Mouse (Mus musculus): ENCODE results near the gene LTO1. TPM values are rescaled to one million over a fixed set of nuclear protein-coding genes. Genes with fewer than 3 reads are reported as not detected.
"Not testable (repeated sequence)": the region's sequence is repeated elsewhere in the genome, so short reads cannot be mapped to it uniquely, and the experiment has no call there.

The LTO1 gene
- total RNA-seq, 1 experiment from 2014 or later: 76.6 TPM

DNA sequence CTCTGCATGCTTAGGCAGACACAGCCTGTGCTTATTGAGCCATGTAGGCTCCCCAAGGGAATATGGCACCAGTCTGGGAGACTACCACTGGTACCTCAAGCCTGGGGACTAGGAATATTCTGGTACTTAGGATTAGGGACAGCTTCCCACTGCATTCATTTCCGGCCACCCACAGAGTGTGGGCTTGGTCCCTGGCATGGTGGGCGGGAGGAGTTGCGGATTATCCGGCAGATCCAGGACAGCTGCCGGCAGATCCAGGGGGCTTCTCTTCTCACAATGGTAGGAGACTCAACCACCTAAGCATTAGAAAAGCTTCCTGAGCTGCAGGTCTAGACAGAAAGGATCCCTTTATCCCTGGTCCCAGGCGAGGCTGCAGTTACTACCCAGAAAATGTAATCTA lies 16.4 kb upstream of the LTO1 start:
- ATAC-seq (replicated peaks in 1 of 2; ENCODE audit: insufficient read depth in 1 of 2, low FRiP score in 2 of 2, low TSS enrichment in 1 of 2, low read depth in 1 of 2, poor library complexity in 2 of 2, severe bottlenecking in 2 of 2): no peak

DNA sequence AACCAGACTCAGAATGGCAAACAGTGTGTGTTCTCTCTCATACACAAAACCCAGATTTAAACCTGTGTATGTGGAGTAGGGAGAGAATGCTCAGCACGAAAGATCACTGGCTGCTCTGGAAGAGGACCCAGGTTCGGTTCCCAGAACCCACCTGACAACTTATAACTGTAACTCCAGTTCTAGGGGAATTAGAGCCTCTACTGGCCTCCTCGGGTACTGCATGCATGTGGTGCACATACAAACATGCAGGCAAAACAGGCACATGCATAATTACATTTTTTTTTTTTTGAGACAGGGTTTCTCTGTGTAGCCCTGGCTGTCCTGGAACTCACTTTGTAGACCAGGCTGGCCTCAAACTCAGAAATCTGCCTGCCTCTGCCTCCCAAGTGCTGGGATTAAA lies 9.4 kb upstream of the LTO1 start:
- not testable (repeated sequence) for ATAC-seq (replicated peaks in 1 of 2; ENCODE audit: insufficient read depth in 1 of 2, low FRiP score in 2 of 2, low TSS enrichment in 1 of 2, low read depth in 1 of 2, poor library complexity in 2 of 2, severe bottlenecking in 2 of 2)

DNA sequence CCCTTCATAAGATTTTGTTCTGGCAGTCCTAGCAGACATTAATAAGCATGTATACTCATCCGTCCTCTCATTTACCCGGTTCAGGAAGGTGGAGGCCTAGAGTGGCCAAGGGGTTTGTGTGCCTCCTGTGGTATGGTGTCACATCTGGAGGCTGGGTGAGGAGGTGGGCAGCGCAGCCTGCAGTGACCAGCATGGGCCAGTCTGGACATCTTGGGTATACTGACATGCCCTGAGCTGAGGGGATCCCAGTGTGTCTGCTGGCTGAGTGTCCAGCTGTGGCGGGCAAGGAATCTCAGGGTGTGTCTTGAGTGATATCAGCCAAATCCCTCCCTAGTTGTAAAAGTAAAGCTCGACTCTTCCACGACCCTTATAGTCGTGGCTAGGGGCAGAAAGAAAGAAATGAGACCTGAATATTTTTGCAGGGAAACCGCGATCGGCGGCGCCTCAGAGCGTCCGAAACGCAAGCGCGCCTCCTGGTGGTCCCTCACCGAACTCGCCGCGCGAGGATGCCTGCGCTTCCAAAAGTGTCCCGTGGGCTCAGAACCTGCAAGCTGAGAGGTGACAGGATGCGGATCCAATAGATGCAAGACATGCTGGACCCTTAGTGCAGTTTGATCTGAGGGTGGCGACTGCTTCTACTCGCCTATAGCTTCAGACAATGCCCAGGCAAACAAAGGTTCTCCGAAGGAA lies 8.0 kb upstream of the LTO1 start:
- peak; percentile 80 to 81 for ATAC-seq (replicated peaks in 1 of 2; ENCODE audit: insufficient read depth in 1 of 2, low FRiP score in 2 of 2, low TSS enrichment in 1 of 2, low read depth in 1 of 2, poor library complexity in 2 of 2, severe bottlenecking in 2 of 2)

DNA sequence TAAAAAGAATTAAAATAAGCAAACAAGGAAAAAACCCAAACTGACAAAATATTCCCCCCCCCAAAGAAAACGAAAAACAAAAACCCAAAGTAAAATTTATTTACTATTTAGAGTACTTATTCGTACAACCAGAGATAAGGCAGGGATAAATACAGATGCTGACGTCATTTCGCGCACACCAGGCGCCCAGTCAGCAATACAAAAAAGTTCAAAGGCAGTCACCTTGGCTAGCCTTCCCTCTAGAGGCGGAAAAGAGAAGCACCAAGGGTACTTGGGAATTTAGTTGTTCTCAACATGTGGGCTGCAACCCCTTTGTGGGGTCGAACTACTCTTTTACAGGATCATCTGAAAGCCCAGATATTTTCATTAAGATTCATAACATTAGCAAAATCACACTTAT lies 7.1 kb upstream of the LTO1 start:
- ATAC-seq (replicated peaks in 1 of 2; ENCODE audit: insufficient read depth in 1 of 2, low FRiP score in 2 of 2, low TSS enrichment in 1 of 2, low read depth in 1 of 2, poor library complexity in 2 of 2, severe bottlenecking in 2 of 2): peak; percentile 52 to 66; a peak in 2 of 4 replicates

DNA sequence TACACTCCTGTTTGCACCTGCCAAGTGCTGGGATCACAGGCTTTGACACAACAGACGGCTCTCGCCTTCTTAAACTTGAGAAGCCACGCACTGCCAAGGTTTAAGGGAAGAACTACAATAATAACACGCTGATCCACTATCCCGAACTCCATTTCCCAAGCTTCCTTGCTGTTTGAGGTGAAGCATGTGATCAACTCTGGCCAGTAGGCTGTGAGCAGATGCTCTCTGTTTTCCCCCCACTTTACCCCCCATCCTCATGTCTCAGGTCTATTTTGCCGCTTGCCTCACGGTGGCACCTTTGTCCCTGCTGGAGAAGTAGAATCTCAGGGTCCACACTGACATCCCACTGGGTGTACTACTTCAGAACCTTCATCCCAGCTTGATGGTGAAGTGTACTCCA lies 6.2 kb upstream of the LTO1 start:
- no peak for ATAC-seq (replicated peaks in 1 of 2; ENCODE audit: insufficient read depth in 1 of 2, low FRiP score in 2 of 2, low TSS enrichment in 1 of 2, low read depth in 1 of 2, poor library complexity in 2 of 2, severe bottlenecking in 2 of 2)

- no peak for ATAC-seq (replicated peaks in 1 of 2; ENCODE audit: insufficient read depth in 1 of 2, low FRiP score in 2 of 2, low TSS enrichment in 1 of 2, low read depth in 1 of 2, poor library complexity in 2 of 2, severe bottlenecking in 2 of 2)
Measured at GRCm38 (mm10) chr7:144911121-144911520, 3.8 kb upstream of the LTO1 start.

DNA sequence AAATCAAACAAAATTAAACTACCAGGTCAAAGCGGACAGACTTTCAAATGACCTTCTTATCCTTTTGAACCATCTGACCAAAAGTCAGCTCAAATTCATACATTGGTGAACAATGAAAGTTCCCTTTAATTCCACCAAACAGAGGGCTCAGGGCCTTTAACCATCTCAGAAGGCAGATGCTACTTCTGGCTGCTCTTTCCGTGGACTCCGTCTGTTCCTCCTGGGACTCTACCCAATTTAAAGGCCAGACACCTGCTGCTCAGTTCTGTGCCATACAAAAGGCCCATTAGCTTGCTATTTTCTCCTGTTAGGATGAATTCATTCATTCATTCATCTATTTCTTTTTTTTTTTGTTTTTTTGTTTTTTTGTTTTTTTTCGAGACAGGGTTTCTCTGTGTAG lies 2.0 kb upstream of the LTO1 start:
- no peak for ATAC-seq (replicated peaks in 1 of 2; ENCODE audit: insufficient read depth in 1 of 2, low FRiP score in 2 of 2, low TSS enrichment in 1 of 2, low read depth in 1 of 2, poor library complexity in 2 of 2, severe bottlenecking in 2 of 2)

DNA sequence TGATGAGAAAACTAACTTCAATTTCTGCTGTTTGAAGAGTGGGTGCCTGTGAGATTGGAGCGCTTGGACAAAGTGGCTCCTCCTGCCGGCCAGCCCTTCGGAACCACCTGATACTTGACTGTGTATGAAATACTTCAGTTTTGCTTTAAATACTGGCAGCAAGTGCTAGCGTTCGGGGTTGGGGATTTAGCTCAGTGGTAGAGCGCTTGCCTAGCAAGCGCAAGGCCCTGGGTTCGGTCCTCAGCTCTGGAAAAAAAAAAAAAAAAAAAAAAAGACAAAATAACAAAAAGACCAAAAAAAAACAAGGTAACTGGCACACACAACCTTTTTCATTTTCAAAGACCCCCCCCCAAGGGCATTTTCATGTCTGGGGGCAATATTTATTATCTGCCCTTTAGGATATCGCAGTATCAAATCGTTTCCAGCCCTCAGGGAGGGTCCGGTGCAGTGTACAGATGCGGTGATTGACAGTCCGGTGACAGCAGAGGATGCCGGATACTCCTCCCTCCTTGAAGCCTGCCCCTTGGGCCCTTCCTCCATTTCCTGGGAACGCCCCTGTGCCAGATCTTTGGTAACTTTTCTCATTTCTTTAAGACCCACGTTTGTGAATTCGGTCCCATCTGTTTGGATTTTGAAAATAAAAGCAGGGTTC lies 478 bp upstream of the LTO1 start:
- ATAC-seq (replicated peaks in 1 of 2; ENCODE audit: insufficient read depth in 1 of 2, low FRiP score in 2 of 2, low TSS enrichment in 1 of 2, low read depth in 1 of 2, poor library complexity in 2 of 2, severe bottlenecking in 2 of 2): peak; percentile 78 to 84

DNA sequence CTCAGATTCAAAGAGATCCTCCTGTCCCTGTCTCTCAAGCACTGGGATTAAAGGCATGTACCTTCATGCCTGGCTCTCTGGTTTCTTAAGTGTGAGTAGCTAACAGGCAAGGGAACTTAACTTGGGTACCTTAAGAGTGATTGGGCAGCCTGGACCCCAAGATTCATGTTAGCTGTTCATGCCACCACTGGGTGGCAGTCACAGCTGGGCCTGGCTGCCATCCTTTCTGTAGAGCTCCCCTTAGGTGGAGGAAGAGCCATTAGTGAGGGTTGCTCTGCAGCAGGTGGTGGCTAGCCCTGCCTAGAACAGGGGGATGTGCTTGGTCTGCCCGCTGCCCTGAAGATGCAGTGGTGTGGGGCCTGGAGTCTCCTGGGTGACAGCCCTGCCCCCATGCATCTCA lies 3.9 kb downstream of the LTO1 start:
- ATAC-seq (replicated peaks in 1 of 2; ENCODE audit: insufficient read depth in 1 of 2, low FRiP score in 2 of 2, low TSS enrichment in 1 of 2, low read depth in 1 of 2, poor library complexity in 2 of 2, severe bottlenecking in 2 of 2): no peak

DNA sequence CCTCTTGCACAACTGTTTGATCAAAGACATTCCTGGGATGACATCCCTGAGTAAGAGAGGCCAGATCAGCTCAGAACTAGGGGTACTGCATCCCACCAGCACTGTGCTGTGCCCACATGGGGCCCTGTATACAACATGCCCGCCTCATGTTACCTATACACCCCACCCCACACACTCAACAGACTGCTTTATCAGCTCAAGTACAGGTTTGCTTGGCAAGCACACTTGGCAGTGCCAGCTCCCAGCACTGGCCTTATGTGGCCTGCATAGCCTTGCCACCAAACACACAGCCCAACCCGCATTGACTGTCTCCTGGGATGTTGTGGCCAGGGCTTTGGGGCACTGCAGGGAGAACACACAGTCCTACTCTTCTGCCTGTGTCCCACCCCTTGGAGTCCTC lies 12.7 kb downstream of the LTO1 start:
- ATAC-seq (replicated peaks in 1 of 2; ENCODE audit: insufficient read depth in 1 of 2, low FRiP score in 2 of 2, low TSS enrichment in 1 of 2, low read depth in 1 of 2, poor library complexity in 2 of 2, severe bottlenecking in 2 of 2): no peak

DNA sequence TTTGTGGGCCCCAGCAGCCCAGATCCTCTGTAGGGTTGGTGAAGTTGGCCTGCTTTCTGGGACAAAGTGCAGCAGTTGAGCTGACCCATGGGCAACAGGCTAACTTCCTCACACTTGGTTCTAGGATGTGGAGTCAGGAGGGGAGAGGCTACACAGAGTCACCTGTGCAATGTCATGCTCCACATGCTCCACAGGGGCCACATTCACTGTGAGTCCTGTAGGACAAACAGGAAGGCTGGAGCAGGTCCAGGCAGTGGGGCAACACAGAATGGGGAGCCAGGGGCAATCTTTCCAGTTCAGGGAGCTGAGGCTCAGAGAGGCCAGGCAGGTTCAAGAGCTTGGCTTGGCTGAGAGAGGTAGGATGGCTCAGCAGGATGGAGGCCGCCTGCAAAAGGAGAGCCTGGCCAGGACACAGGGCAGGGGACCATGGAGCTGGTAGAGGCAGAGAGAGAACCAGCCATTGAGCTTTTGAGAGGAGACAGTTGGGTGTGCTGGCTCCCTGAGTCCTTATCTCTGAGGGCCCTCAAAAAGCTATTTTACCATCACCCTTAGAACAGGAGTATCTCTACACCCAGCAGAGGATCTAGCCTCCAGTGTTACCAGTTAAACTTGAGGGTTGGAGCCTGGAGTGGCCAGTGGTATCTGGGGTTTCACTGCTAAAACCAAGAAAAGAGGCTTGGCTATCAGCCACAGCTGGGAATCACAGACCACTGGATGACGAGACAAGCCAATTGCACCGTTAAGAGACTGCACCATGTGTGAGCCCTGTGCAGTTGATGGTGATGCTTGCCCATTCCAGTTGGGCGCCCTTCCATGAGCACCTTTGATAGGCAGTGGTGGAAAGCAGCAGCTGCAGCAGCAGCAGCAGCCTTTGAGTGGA lies 13.3 kb downstream of the LTO1 start:
- ATAC-seq (replicated peaks in 1 of 2; ENCODE audit: insufficient read depth in 1 of 2, low FRiP score in 2 of 2, low TSS enrichment in 1 of 2, low read depth in 1 of 2, poor library complexity in 2 of 2, severe bottlenecking in 2 of 2): 0 out of 4 replicates have a peak, but pooled peaks of 1 of the 2 experiments have one; percentile 6

DNA sequence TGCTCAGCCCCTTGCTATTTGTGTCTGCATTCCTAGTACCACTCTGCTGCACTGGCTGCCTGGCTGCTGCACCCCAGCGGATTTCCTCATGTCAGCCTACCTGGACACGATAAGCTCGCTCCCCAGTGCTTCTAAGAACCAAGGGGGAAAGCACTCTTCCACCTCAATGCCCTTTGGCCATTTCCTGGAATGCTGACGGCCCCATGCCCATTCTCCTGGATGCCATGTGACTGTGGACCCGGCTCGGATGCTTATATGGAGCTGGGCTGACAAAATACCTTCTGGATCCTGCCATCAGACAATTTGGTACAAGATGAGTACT lies 13.9 kb downstream of the LTO1 start:
- no peak for ATAC-seq (replicated peaks in 1 of 2; ENCODE audit: insufficient read depth in 1 of 2, low FRiP score in 2 of 2, low TSS enrichment in 1 of 2, low read depth in 1 of 2, poor library complexity in 2 of 2, severe bottlenecking in 2 of 2)

- ATAC-seq (replicated peaks in 1 of 2; ENCODE audit: insufficient read depth in 1 of 2, low FRiP score in 2 of 2, low TSS enrichment in 1 of 2, low read depth in 1 of 2, poor library complexity in 2 of 2, severe bottlenecking in 2 of 2): no peak
Measured at GRCm38 (mm10) chr7:144929506-144929905, 14.6 kb downstream of the LTO1 start.

- ATAC-seq (replicated peaks in 1 of 2; ENCODE audit: insufficient read depth in 1 of 2, low FRiP score in 2 of 2, low TSS enrichment in 1 of 2, low read depth in 1 of 2, poor library complexity in 2 of 2, severe bottlenecking in 2 of 2): no peak
Measured at GRCm38 (mm10) chr7:144929931-144930330, 15.0 kb downstream of the LTO1 start.

GRCm38 (mm10) chr7:144931778-144932177 lies 16.9 kb downstream of the LTO1 start:
- peak in 1 of 2 experiments; percentile 22; a peak in 1 of 4 replicates for ATAC-seq (replicated peaks in 1 of 2; ENCODE audit: insufficient read depth in 1 of 2, low FRiP score in 2 of 2, low TSS enrichment in 1 of 2, low read depth in 1 of 2, poor library complexity in 2 of 2, severe bottlenecking in 2 of 2)

DNA sequence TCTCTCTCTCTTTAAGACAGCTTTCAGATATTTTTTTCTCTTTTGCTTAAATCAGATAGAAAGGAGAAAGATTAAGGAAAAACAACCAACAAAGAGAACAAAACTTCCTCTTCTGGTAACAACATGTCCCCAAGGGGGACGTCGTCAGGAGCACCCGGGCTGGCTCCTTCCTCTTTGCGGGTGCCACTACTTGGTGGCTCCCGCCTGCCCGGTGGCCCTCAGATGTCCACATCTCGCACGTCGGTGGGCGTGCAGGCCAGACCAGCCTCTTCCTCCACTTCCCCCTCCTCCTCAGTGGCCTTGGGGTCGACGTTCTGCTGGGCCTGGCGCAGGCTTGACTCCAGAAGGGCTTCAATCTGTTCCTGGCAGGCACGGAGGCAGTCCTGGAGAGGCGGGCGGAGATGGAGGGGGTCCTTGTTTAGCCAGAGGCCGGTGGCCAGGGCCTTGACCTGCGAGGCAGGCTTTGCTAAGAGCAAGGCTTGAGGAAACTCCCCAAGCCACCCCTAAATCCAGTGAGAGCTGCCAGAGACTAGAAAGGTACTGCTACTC lies 17.6 kb downstream of the LTO1 start:
- peak; percentile 46 to 47; a peak in 2 of 4 replicates for ATAC-seq (replicated peaks in 1 of 2; ENCODE audit: insufficient read depth in 1 of 2, low FRiP score in 2 of 2, low TSS enrichment in 1 of 2, low read depth in 1 of 2, poor library complexity in 2 of 2, severe bottlenecking in 2 of 2)

DNA sequence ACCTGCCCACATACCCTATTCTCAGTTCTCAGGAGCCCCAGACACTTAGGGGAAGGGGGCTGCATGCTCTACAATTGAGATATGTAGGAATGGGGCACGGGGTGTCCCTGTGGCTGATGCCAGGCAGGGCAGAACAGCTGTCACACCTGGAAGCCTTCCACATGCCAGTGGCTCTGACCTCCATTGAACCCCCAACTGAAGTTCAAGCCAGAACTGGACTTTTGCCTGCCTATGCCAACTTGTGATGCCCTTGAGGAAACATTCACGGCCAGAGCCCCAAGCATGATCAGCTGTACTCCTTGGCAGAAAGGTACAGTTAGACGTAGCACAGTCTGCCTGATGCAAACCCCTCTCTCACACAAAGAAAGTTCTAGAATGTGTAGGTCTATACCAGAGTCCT lies 18.4 kb downstream of the LTO1 start:
- no peak for ATAC-seq (replicated peaks in 1 of 2; ENCODE audit: insufficient read depth in 1 of 2, low FRiP score in 2 of 2, low TSS enrichment in 1 of 2, low read depth in 1 of 2, poor library complexity in 2 of 2, severe bottlenecking in 2 of 2)

DNA sequence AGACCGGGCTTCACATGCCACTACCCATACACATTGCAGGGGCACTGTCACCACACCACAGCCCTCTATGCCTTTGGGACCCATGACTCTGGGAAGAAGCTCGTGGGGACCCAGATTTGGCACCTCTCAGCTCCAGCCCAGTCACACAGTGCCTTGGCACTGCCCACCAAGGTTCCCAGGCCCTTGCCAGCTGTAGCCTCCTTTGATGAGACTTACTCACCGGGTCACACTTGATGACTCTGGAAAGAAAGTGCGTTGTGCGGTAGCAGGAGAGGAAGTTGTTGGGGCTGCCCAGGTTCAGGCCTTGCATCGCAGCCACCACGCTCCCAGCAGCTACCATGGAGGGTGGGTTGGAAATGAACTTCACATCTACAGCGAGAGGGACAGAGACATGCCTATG lies 18.9 kb downstream of the LTO1 start:
- ATAC-seq (replicated peaks in 1 of 2; ENCODE audit: insufficient read depth in 1 of 2, low FRiP score in 2 of 2, low TSS enrichment in 1 of 2, low read depth in 1 of 2, poor library complexity in 2 of 2, severe bottlenecking in 2 of 2): no peak

All from hematopoietic stem cell, adult 5-6 weeks (primary cell).